Mouse (Mus musculus) heart, embryonic 16.5 days (tissue): ENCODE measurements around the gene Ethe1. TPM values are rescaled to one million over a fixed set of nuclear protein-coding genes. Genes with fewer than 3 reads are reported as not detected.

ENCODE experiments used
- ATAC-seq: fragments of 200-750 bp; cut with Nextera tagmentation; replicated peaks from 2 replicates; pipeline ENCODE4 v1.8.0; 2017; ENCODE audit warnings: moderate number of reproducible peaks; ENCODE audit not compliant: insufficient read depth, low FRiP score; ENCODE audit errors: extremely low read depth
- H3K27ac ChIP-seq: fragments of 300-500 bp; sonication (generic); 2 replicates; pipeline ENCODE4 v1.5.1; 2014; ENCODE audit warnings: mild to moderate bottlenecking, low read length, control low read depth, moderate library complexity
- H3K27me3 ChIP-seq: fragments of 300-500 bp; sonication (generic); 2 replicates; pipeline ENCODE4 v1.6.1; 2014; ENCODE audit warnings: low read length, mixed read lengths; ENCODE audit not compliant: control insufficient read depth, insufficient read depth
- H3K36me3 ChIP-seq: fragments of 300-500 bp; sonication (generic); 2 replicates; pipeline ENCODE4 v1.6.1; 2014; ENCODE audit not compliant: control insufficient read depth, insufficient read depth
- H3K4me1 ChIP-seq: fragments of 300-500 bp; sonication (generic); 2 replicates; pipeline ENCODE4 v1.6.1; 2014; ENCODE audit warnings: low read length, mixed read lengths; ENCODE audit not compliant: control insufficient read depth, insufficient read depth
- H3K4me2 ChIP-seq: fragments of 300-500 bp; sonication (generic); 2 replicates; pipeline ENCODE4 v1.6.1; 2014; ENCODE audit warnings: low read depth, mild to moderate bottlenecking, control low read depth, low read length
- H3K4me3 ChIP-seq: fragments of 300-500 bp; sonication (generic); 2 replicates; pipeline ENCODE4 v1.5.1; 2014; ENCODE audit warnings: mild to moderate bottlenecking, control low read depth, low read length
- H3K9ac ChIP-seq: fragments of 300-500 bp; sonication (generic); 2 replicates; pipeline ENCODE4 v1.6.1; 2014; ENCODE audit warnings: low read length, control low read depth
- H3K9me3 ChIP-seq: fragments of 300-500 bp; sonication (generic); replicated peaks from 2 replicates; pipeline ENCODE4 v1.6.1; 2016; ENCODE audit warnings: low read length; ENCODE audit not compliant: control insufficient read depth
- WGBS: fragments of 180-500 bp; shearing (Covaris S2); extraction: QIAGEN DNeasy Blood & Tissue Kit; methylation state at CpG from one replicate; pipeline ENCODE4 v1.1.7; 2014; 5-methylcytosine and 5-hydroxymethylcytosine counted together
- polyA plus RNA-seq: library from polyadenylated mRNA; unstranded; fragments of >200 nt; fragmentation: Nextera tagmentation; extraction: Ambion mirVana; gene quantifications from 2 replicates; pipeline ENCODE4 v1.2.1, GENCODE M21; 2015

Gene Ethe1
- polyA plus RNA-seq, 1 experiment from 2014 or later = 23.5 TPM

GRCm38 (mm10) chr7:24600941-24601597 lies 13.7 kb downstream of the Ethe1 start:
- Histone ChIP-seq H3K27me3 (no peaks in the 10 kb centered on the region), H3K36me3 (no peaks in the 10 kb centered on the region), H3K4me3 (no peak overlapping the region; the same call in 1 of the 2 replicates), H3K4me1 (no peaks in the 10 kb centered on the region), H3K9me3 (no peaks in the 10 kb centered on the region), H3K27ac (no peak overlapping the region), H3K9ac (0 out of 2 replicates have a peak overlapping the region, but pooled peaks have one; percentile 40), H3K4me2 (peak overlapping the region; percentile 57)
- peak; percentile 86 for ATAC-seq
- 5% methylated on average over 13 of the region's 13 CpGs for WGBS

- H3K9me3 ChIP-seq = no peaks in the 10 kb centered on the region
- no peaks in the 10 kb centered on the region for H3K36me3 ChIP-seq
- H3K4me3 ChIP-seq = no peak overlapping the region
- no peak for ATAC-seq
- peaks cover 5% of the 10 kb centered on the region; the same call in 1 of the 2 replicates for H3K4me1 ChIP-seq
- 83% methylated on average over 7 of the region's 7 CpGs for WGBS
- no peak overlapping the region for H3K27ac ChIP-seq
- peaks cover 12% of the 10 kb centered on the region; the same call in 1 of the 2 replicates for H3K27me3 ChIP-seq
- H3K4me2 ChIP-seq = no peak overlapping the region
- no peak overlapping the region for H3K9ac ChIP-seq
Observed at GRCm38 (mm10) chr7:24605561-24605960, 18.2 kb downstream of the Ethe1 start.

- WGBS = 69% methylated on average over 7 of the region's 7 CpGs
- ATAC-seq = no peak
- Histone ChIP-seq H3K27ac (no peak overlapping the region), H3K4me3 (no peak overlapping the region), H3K36me3 (no peaks in the 10 kb centered on the region), H3K4me1 (peaks cover 5% of the 10 kb centered on the region), H3K27me3 (peaks cover 15% of the 10 kb centered on the region), H3K9me3 (no peaks in the 10 kb centered on the region), H3K4me2 (no peak overlapping the region), H3K9ac (no peak overlapping the region)
Observed at GRCm38 (mm10) chr7:24606046-24606445, 18.7 kb downstream of the Ethe1 start.

- Histone ChIP-seq H3K4me2 (no peak overlapping the region; the same call in 1 of the 2 replicates), H3K36me3 (no peaks in the 10 kb centered on the region), H3K9me3 (no peaks in the 10 kb centered on the region), H3K27ac (no peak overlapping the region), H3K27me3 (peaks cover 26% of the 10 kb centered on the region), H3K4me3 (peak overlapping the region; percentile 25; the same call in 1 of the 2 replicates), H3K4me1 (peaks cover 12% of the 10 kb centered on the region), H3K9ac (no peak overlapping the region)
- ATAC-seq = peak; percentile 75
- 41% methylated on average over 6 of the region's 6 CpGs for WGBS
Observed at GRCm38 (mm10) chr7:24608017-24608416, 20.7 kb downstream of the Ethe1 start.

GRCm38 (mm10) chr7:24608561-24608960 lies 21.2 kb downstream of the Ethe1 start:
- Histone ChIP-seq H3K9me3 (no peaks in the 10 kb centered on the region), H3K36me3 (no peaks in the 10 kb centered on the region), H3K4me3 (peak overlapping the region; percentile 25; the same call in 1 of the 2 replicates), H3K4me2 (peak overlapping the region; percentile 13; the same call in 1 of the 2 replicates), H3K9ac (no peak overlapping the region; the same call in 1 of the 2 replicates), H3K4me1 (peaks cover 12% of the 10 kb centered on the region), H3K27ac (no peak overlapping the region), H3K27me3 (peaks cover 31% of the 10 kb centered on the region)
- ATAC-seq = no peak
- WGBS = 66% methylated on average over 8 of the region's 8 CpGs

- peak within 1 kb of the TSS; percentile 66 for H3K4me2 ChIP-seq
- 5% methylated on average over 27 of the region's 27 CpGs for WGBS
- peak within 1 kb of the TSS; percentile 52 for H3K4me3 ChIP-seq
- 0 out of 2 replicates have a peak, but pooled peaks have one; percentile 14 for ATAC-seq
- peaks cover 12% of the 10 kb centered on the region for H3K4me1 ChIP-seq
- peaks cover 32% of the 10 kb centered on the region for H3K27me3 ChIP-seq
- H3K36me3 ChIP-seq = no peaks in the 10 kb centered on the region
- H3K9ac ChIP-seq = peak within 1 kb of the TSS; percentile 27
- peak within 1 kb of the TSS; percentile 28; the same call in 1 of the 2 replicates for H3K27ac ChIP-seq
- no peaks in the 10 kb centered on the region for H3K9me3 ChIP-seq
Observed at GRCm38 (mm10) chr7:24610144-24610878, 23.0 kb downstream of the Ethe1 start, which contains the start of gene Phldb3. Phldb3 (plus strand) TSS chr7:24610763.

GRCm38 (mm10) chr7:24610879-24611494 lies 23.6 kb downstream of the Ethe1 start:
- under 1% methylated on average over 36 of the region's 36 CpGs for WGBS
- Histone ChIP-seq H3K4me2 (peak overlapping the region; percentile 66), H3K36me3 (no peaks in the 10 kb centered on the region), H3K9ac (peak overlapping the region; percentile 27), H3K4me1 (peaks cover 12% of the 10 kb centered on the region), H3K27me3 (peaks cover 32% of the 10 kb centered on the region), H3K27ac (peak overlapping the region; percentile 28; the same call in 1 of the 2 replicates), H3K9me3 (no peaks in the 10 kb centered on the region), H3K4me3 (peak overlapping the region; percentile 52)
- peak; percentile 38 for ATAC-seq

- H3K9me3 ChIP-seq = no peaks in the 10 kb centered on the region
- no peak overlapping the region; the same call in 1 of the 2 replicates for H3K9ac ChIP-seq
- no peak overlapping the region for H3K27ac ChIP-seq
- peaks cover 12% of the 10 kb centered on the region for H3K4me1 ChIP-seq
- no peak for ATAC-seq
- no peaks in the 10 kb centered on the region for H3K36me3 ChIP-seq
- H3K4me2 ChIP-seq = peak overlapping the region; percentile 66
- peaks cover 34% of the 10 kb centered on the region for H3K27me3 ChIP-seq
- WGBS = 13% methylated on average over 7 of the region's 7 CpGs
- peak overlapping the region; percentile 52 for H3K4me3 ChIP-seq
Observed at GRCm38 (mm10) chr7:24611709-24612108, 24.4 kb downstream of the Ethe1 start.
